Mouse (Mus musculus) CD4-positive helper T cell, adult 2 months (primary cell): ENCODE measurements around the gene Tmprss13.

Experiments used
- DNase-seq: peaks from one replicate; pipeline ENCODE4 v3.0.0-alpha.2; 2012; ENCODE audit warnings: low read depth, missing footprints, low spot score

The Tmprss13 gene

GRCm38 (mm10) chr9:45318855-45319254 lies at the start of gene Tmprss13:
Gene Tmprss13, plus strand, starts transcription at chr9:45319100.
- no peak for DNase-seq

- no peak for DNase-seq
Measured at GRCm38 (mm10) chr9:45272213-45272612, 46.7 kb upstream of the Tmprss13 start.

- DNase-seq = peak; percentile 32
Measured at GRCm38 (mm10) chr9:45274218-45274617, 44.7 kb upstream of the Tmprss13 start.

- no peak for DNase-seq
Measured at GRCm38 (mm10) chr9:45274635-45275034, 44.3 kb upstream of the Tmprss13 start.

GRCm38 (mm10) chr9:45280059-45280458 lies 38.8 kb upstream of the Tmprss13 start:
- no peak for DNase-seq

GRCm38 (mm10) chr9:45280891-45281290 lies 38.0 kb upstream of the Tmprss13 start:
- no peak for DNase-seq

GRCm38 (mm10) chr9:45282466-45282865 lies 36.4 kb upstream of the Tmprss13 start:
- DNase-seq = no peak

- peak; percentile 91 for DNase-seq
Measured at GRCm38 (mm10) chr9:45291481-45292168, 27.3 kb upstream of the Tmprss13 start.

GRCm38 (mm10) chr9:45294210-45295011 lies 24.5 kb upstream of the Tmprss13 start:
- DNase-seq = peak; percentile 84

- DNase-seq = peak; percentile 77
Measured at GRCm38 (mm10) chr9:45299231-45300006, 19.5 kb upstream of the Tmprss13 start.

GRCm38 (mm10) chr9:45300422-45301104 lies 18.3 kb upstream of the Tmprss13 start:
- DNase-seq = peak; percentile 93

GRCm38 (mm10) chr9:45301771-45302170 lies 17.1 kb upstream of the Tmprss13 start:
- no peak for DNase-seq

- DNase-seq = no peak
Measured at GRCm38 (mm10) chr9:45306746-45307410, 12.0 kb upstream of the Tmprss13 start.

- no peak for DNase-seq
Measured at GRCm38 (mm10) chr9:45308521-45308920, 10.4 kb upstream of the Tmprss13 start.

GRCm38 (mm10) chr9:45311858-45312257 lies 7.0 kb upstream of the Tmprss13 start:
- DNase-seq = no peak

- no peak for DNase-seq
Measured at GRCm38 (mm10) chr9:45313913-45314312, 5.0 kb upstream of the Tmprss13 start.

- no peak for DNase-seq
Measured at GRCm38 (mm10) chr9:45317635-45318034, 1.3 kb upstream of the Tmprss13 start.

- DNase-seq = no peak
Measured at GRCm38 (mm10) chr9:45321465-45321864, 2.6 kb downstream of the Tmprss13 start.

GRCm38 (mm10) chr9:45321946-45322430 lies 3.1 kb downstream of the Tmprss13 start:
- DNase-seq = no peak

- no peak for DNase-seq
Measured at GRCm38 (mm10) chr9:45326390-45326789, 7.5 kb downstream of the Tmprss13 start.

- no peak for DNase-seq
Measured at GRCm38 (mm10) chr9:45328263-45328662, 9.4 kb downstream of the Tmprss13 start.
